Mouse (Mus musculus) kidney, adult 2 months (tissue): Measurements from ENCODE around the gene Cby1.

Source experiments
- CTCF ChIP-seq: fragments of 200-500 bp; conservative IDR thresholded peaks from 2 replicates; pipeline ENCODE4 v1.5.1; 2011; ENCODE audit warnings: low read depth, mild to moderate bottlenecking, control low read depth, low read length, moderate library complexity, mixed read lengths; ENCODE audit not compliant: insufficient read depth, insufficient read length
- POLR2A ChIP-seq: fragments of 200-500 bp; IDR thresholded peaks from one replicate; pipeline ENCODE4 v1.6.1; 2011; ENCODE audit warnings: low read depth, low read length, control low read depth

GRCm38 (mm10) chr15:79683707-79684465, 24.9 kb downstream of the Cby1 start:
- TF ChIP-seq POLR2A (no peak), CTCF (no peak)
